Mouse (Mus musculus): ENCODE data around the gene Gm49325. TPM values are rescaled to one million over a fixed set of nuclear protein-coding genes. Genes with fewer than 3 reads are reported as not detected.
A peak's percentile ranks its signal among the peaks of the same experiment; 100 is the strongest.

The Gm49325 gene
- total RNA-seq, 2 experiments from 2014 or later, result not detected

GRCm38 (mm10) chr10:77587091-77587775, 18.8 kb upstream of the Gm49325 start:
- ATAC-seq (replicated peaks; ENCODE audit: low FRiP score, low TSS enrichment, poor library complexity, severe bottlenecking), result no peak

DNA sequence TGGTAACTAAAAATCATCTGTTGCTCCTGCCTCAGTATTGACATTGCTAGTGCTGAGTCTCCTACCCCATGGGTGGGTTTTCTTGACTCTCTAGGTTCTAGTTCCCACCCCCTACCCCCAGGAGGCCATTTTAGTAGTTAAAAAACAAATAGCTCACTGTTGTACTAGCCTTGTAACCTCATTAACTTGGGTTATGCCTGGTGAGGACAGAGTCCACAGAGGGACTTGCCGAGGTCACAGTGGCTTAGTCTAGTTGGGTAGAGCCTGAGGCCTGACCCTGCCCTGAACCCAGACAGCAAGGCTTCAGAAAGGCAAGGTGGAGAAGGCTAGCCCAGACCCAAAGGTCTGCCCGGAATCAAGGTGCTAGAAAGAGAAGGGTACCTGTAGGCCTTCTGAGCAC, 18.0 kb upstream of the Gm49325 start:
- ATAC-seq (replicated peaks; ENCODE audit: low FRiP score, low TSS enrichment, poor library complexity, severe bottlenecking), result no peak

DNA sequence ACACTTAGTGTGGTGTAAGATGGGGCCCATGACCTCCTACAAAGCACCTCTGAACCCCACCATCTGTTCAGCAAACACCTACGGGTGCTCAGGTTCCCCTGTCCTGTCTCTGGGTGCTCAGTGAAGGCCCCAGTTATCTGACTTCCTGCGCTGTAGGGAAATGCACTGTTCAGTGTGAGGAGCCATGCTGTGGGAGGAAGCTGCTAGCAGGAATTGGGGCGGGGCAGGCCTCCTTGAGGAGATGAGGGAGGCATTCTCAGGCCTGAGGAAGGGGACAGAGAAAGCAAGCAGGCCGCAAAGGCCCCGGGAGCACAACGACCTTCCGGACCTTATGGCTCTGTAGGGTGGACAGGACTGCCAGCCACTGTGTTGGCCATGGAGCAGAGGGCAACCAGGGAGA, 16.9 kb upstream of the Gm49325 start:
- ATAC-seq (replicated peaks; ENCODE audit: low FRiP score, low TSS enrichment, poor library complexity, severe bottlenecking), result no peak

DNA sequence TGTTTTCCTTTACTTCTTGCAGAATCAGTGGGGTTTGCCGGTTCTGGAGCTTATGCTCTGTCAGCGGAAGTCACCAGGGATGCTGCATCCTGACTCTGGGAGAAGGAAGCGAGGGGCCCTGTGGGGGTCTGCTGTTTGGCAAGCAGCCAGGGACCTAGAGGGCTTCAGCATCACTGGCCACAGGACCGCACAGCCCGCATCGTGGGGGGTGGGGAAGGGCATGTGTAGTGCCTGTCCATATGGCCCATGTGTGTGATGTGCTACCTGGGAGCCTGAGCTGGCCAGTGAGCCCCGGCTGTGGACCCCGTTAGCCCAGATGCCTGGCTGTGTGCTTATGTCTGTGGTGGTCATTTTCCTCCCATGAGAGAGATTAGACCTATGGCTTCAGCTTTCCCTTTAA, 16.2 kb upstream of the Gm49325 start:
- no peak for ATAC-seq (replicated peaks; ENCODE audit: low FRiP score, low TSS enrichment, poor library complexity, severe bottlenecking)

DNA sequence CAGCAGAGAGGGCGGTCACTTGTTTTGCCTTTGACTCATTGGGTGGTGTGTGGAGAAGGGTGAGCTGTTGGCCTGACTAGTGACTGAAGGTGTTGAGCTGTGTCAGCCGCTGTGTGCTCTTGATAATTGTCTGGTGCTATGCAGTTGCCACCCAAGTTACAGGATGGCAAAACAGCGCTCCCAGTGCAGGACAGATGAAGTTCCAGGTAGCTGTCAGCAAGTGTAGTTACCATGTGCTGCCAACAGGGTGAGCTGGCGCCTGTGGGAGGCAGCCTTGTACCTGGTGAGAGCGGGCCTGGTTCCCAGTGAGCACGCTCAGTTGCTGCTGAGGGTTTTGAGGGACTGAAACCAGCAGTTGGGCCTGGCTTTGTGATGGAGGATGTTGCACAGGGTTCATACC, 15.2 kb upstream of the Gm49325 start:
- peak; percentile 92 for ATAC-seq (replicated peaks; ENCODE audit: low FRiP score, low TSS enrichment, poor library complexity, severe bottlenecking)

- no peak for ATAC-seq (replicated peaks; ENCODE audit: low FRiP score, low TSS enrichment, poor library complexity, severe bottlenecking)
Measured at GRCm38 (mm10) chr10:77591546-77591945, 14.5 kb upstream of the Gm49325 start.

GRCm38 (mm10) chr10:77596060-77596459, 9.9 kb upstream of the Gm49325 start:
- no peak for ATAC-seq (replicated peaks; ENCODE audit: low FRiP score, low TSS enrichment, poor library complexity, severe bottlenecking)

- no peak for ATAC-seq (replicated peaks; ENCODE audit: low FRiP score, low TSS enrichment, poor library complexity, severe bottlenecking)
Measured at GRCm38 (mm10) chr10:77603021-77603420, 3.0 kb upstream of the Gm49325 start.

DNA sequence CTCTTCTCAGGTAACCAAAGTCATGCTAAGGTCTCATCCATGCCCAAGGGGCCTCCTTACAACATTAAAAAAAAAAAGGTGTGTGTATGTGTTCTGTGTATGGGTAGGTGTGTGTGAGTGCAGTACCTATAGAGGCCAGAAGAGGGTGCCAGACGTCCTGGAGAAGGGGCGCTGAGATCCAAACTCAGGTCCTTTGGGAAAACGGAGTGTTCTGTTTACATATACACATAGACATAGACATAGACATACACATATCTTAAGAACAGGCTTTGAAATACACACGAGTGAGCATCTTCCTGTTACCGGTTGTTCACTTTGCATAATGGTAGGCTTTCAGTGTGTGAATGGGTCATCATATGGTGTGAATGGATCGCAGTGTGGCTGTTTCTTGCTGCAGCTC, 1.9 kb upstream of the Gm49325 start:
- ATAC-seq (replicated peaks; ENCODE audit: low FRiP score, low TSS enrichment, poor library complexity, severe bottlenecking), result no peak

GRCm38 (mm10) chr10:77604958-77605357, 1.0 kb upstream of the Gm49325 start:
- ATAC-seq (replicated peaks; ENCODE audit: low FRiP score, low TSS enrichment, poor library complexity, severe bottlenecking), result no peak

GRCm38 (mm10) chr10:77605368-77605767, 629 bp upstream of the Gm49325 start:
- ATAC-seq (replicated peaks; ENCODE audit: low FRiP score, low TSS enrichment, poor library complexity, severe bottlenecking), result peak; percentile 54

GRCm38 (mm10) chr10:77606855-77607254, 858 bp downstream of the Gm49325 start:
- no peak for ATAC-seq (replicated peaks; ENCODE audit: low FRiP score, low TSS enrichment, poor library complexity, severe bottlenecking)

DNA sequence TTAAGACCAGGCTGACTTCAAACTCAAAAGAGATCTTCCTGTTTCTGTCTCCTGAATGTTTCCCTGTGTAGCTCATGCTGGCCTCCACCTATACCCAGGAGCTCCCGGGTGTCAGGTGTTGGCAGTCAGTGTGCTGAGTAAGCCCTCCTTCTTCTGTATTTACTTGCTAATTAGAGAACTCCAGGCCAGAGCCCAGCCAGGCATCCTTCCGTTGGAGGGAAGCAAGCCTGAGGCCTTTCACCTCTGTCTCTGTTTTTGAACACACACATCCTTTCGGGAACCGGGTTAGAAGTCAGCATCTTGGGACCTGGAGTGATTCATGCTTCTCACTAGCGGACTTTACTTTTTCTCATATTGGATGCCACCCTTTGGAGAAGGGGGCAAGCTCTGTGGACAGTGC, 1.4 kb downstream of the Gm49325 start:
- ATAC-seq (replicated peaks; ENCODE audit: low FRiP score, low TSS enrichment, poor library complexity, severe bottlenecking), result no peak

DNA sequence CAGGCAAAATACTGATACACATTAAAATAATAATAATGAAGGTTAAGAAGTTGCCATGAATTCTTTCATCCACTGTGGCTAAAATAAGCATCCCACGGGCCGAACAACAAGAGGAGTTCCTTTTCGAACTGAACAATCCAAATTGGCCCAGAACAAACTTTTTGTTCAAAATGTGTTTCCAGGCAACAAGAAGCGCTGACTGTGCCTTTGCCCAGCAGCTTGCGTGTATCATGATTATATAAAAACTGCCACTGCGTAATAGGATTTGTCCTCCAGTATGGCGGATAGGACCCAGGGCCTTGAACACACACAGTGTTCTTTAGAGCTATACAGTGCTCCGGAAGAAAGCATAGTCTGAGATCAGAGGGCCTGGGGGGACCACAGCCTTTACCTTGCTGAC, 2.6 kb downstream of the Gm49325 start:
- ATAC-seq (replicated peaks; ENCODE audit: low FRiP score, low TSS enrichment, poor library complexity, severe bottlenecking), result no peak

DNA sequence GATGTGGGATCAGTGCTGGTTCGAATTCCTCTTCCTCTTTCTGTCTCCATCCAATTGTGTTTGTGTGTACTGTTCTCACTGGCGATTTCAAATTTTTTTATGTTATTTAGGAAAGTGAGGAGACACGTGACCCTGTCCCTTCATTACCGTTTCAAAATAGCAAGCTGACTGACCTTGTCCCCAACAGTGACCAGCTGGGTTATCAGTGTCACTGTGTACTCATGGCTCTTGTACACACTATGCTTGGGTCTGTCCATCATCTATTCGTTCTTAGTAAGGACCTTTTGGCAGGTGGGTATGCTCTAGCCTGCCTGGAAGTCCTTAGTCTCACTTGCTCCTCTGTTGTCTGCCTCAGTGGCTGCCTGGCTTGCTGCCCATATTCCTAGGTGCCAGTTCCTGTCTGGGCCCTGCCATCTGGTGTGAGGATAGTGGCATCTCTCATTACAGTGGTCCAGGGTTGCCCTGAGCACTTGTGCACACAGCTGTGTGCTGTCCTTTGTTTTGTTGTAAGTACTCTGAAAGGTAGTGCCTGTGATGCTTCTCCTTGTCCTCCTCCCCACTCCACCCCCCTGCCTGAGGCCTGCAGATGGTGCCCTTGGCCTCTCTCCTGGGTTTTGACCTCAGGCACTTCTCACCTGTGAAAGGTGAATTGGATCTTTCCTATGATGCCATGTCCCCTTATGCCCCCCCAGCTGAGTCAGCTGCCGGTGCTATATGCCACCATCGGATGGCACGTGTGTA, 4.4 kb downstream of the Gm49325 start:
- ATAC-seq (replicated peaks; ENCODE audit: low FRiP score, low TSS enrichment, poor library complexity, severe bottlenecking), result no peak

- ATAC-seq (replicated peaks; ENCODE audit: low FRiP score, low TSS enrichment, poor library complexity, severe bottlenecking), result no peak
Measured at GRCm38 (mm10) chr10:77613409-77613808, 7.4 kb downstream of the Gm49325 start.

GRCm38 (mm10) chr10:77615647-77616046, 9.7 kb downstream of the Gm49325 start:
- ATAC-seq (replicated peaks; ENCODE audit: low FRiP score, low TSS enrichment, poor library complexity, severe bottlenecking), result no peak

- ATAC-seq (replicated peaks; ENCODE audit: low FRiP score, low TSS enrichment, poor library complexity, severe bottlenecking), result no peak
Measured at GRCm38 (mm10) chr10:77616166-77616565, 10.2 kb downstream of the Gm49325 start.

GRCm38 (mm10) chr10:77616926-77617325, 10.9 kb downstream of the Gm49325 start:
- ATAC-seq (replicated peaks; ENCODE audit: low FRiP score, low TSS enrichment, poor library complexity, severe bottlenecking), result no peak

DNA sequence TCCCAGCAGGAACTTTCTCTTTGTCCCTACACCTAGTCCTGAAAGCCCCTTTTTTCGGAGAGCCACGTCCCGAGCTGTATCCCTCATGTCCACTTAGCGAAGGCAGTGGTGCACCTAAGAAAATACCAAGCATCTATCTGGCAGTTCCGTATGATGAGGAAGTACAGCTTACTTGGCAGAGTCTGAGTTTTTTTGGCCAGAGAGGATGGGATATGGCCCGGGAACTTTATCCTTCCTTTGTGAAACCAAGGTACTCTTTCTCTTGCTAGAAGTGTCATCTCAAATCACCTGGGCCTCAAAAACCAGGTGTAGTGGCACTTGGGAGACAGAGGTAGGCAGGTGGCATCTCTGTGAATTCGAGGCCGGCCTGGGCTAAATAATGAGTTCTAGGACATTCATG, 15.5 kb downstream of the Gm49325 start:
- ATAC-seq (replicated peaks; ENCODE audit: low FRiP score, low TSS enrichment, poor library complexity, severe bottlenecking), result no peak
